Mouse (Mus musculus) erythroblast, adult 5-6 weeks (primary cell): Measurements from ENCODE around the gene Plekhm1. TPM values are rescaled to one million over a fixed set of nuclear protein-coding genes. Genes with fewer than 3 reads are reported as not detected.
"Not testable (repeated sequence)": the region's sequence is repeated elsewhere in the genome, so short reads cannot be mapped to it uniquely, and the experiment has no call there.

ENCODE experiments used
- ATAC-seq: replicated peaks from 2 replicates; pipeline ENCODE4 v1.8.0; 2016; ENCODE audit warnings: moderate number of reproducible peaks, mild to moderate bottlenecking, moderate TSS enrichment, inconsistent platforms; ENCODE audit not compliant: poor library complexity, low FRiP score, severe bottlenecking
- total RNA-seq, 2 experiments: library from RNA; stranded (forward) in 1 of 2; stranded (reverse) in 1 of 2; fragments of 150-400 nt in 1 of 2; fragments of 200-764, 138-1000 nt in 1 of 2; gene quantifications; 2 replicates each; pipeline versions ENCODE4 v1.2.3 to v1.2.4; 2015 to 2017; ENCODE audit warnings: low replicate concordance in 2 of 2

Plekhm1 gene
- total RNA-seq, 2 experiments from 2014 or later, result 25.7 to 27.9 TPM

DNA sequence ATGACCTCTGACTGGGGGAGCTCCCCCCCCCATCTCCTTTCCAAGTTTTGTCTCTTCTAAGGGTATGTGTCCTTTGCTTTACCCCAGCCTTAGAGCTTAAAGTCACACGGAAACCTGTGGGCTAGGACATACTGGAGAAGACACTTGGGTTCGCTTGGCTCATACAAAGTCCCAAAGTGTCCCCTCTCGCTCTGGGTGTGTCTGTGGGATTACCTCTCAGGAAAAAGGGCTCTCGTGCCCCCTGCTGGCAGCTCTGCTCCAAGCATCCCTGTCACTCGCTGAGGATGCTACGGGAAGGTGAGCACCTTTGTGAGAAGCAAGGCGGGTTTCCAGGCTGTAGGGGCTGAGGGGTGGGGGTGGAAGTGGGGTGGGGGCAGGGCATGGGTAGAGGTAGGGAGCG is 87.3 kb downstream of the Plekhm1 start:
- no peak for ATAC-seq

- ATAC-seq, result no peak
Measured at GRCm38 (mm10) chr11:103324723-103325122, 87.8 kb downstream of the Plekhm1 start.

DNA sequence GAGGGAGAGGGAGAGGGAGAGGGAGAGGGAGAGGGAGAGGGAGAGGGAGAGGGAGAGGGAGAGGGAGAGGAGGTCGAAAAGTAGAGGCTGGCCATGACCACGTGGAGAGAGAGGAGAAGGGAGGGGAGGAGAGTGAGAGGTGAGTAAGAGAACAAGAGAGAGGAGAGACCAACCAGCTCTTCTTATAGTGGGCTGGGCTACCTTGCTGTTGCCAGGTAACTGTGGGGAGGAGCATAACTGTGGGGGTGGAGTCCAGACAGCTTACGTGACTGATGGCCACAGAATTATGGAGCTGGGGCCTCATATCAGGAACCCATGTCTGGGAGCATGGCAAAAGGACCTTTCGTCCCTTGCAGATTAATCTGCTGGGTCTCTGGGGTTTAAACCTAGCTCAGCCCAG is 89.7 kb downstream of the Plekhm1 start:
- ATAC-seq, result not testable (repeated sequence)

GRCm38 (mm10) chr11:103320646-103321045 is 91.8 kb downstream of the Plekhm1 start:
- ATAC-seq, result no peak

DNA sequence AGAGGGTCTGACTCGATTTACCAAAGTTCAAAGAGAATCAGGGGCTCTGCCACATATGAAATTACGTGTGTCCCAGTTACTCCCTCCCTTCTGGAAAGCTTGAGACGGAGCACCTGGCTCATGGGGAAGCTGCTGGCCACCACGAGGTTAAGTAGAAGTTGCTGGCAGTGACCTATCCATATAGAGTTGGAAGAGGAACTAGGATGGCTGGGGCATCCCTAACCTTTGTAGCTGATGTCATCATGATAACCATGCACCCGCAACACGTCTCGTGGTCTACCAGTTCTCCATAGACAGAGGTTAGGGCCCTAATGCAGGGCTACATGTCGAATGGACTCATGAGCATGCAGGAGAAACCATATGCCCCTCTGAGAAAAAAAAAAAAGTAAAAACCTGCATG is 92.3 kb downstream of the Plekhm1 start:
- ATAC-seq, result no peak

DNA sequence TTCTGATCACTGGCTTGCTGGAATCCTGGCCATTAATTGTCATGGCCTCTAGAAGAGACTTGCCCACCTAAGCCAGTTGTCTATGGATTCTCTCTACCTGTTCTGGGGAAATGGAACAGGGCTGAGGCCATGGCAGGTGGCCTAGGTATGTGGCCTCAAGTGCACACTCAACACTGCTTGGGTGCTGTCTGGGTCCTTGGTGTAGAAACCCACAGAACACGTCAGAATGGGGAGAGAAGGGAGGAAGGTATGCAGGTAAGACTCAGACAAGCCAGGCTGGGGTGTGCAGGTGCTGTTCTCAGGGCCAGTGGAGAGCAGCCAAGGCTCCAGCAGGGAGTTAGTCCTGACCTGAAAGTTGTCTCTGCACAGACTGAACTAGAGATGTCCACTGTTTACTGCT is 94.4 kb downstream of the Plekhm1 start:
- no peak for ATAC-seq

- ATAC-seq, result no peak
Measured at GRCm38 (mm10) chr11:103315379-103315778, 97.1 kb downstream of the Plekhm1 start.

- no peak for ATAC-seq
Measured at GRCm38 (mm10) chr11:103314736-103315374, 97.6 kb downstream of the Plekhm1 start.

Other genes starting within 250 kb of the Plekhm1 start
- gene Fmnl1, start 241.6 kb downstream of the Plekhm1 start, total RNA-seq (2015; ENCODE audit: low replicate concordance), result 70.7 and 93.0 TPM in 2 replicates
- 8.6 and 16.9 TPM in 2 replicates for gene Fmnl1, start 241.6 kb downstream of the Plekhm1 start, total RNA-seq (2017; ENCODE audit: low replicate concordance)
- not detected in 2 replicates for gene 1700023F06Rik, start 204.1 kb downstream of the Plekhm1 start, total RNA-seq (2015; ENCODE audit: low replicate concordance)
- gene 1700023F06Rik, start 204.1 kb downstream of the Plekhm1 start, total RNA-seq (2017; ENCODE audit: low replicate concordance), result not detected in 2 replicates
- not detected in 2 replicates for gene Spata32, start 194.3 kb downstream of the Plekhm1 start, total RNA-seq (2015; ENCODE audit: low replicate concordance)
- not detected in 2 replicates for gene Spata32, start 194.3 kb downstream of the Plekhm1 start, total RNA-seq (2017; ENCODE audit: low replicate concordance)
- 1.5 and 2.7 TPM in 2 replicates for gene Map3k14, start 145.2 kb downstream of the Plekhm1 start, total RNA-seq (2015; ENCODE audit: low replicate concordance)
- 2.8 and 4.3 TPM in 2 replicates for gene Map3k14, start 145.2 kb downstream of the Plekhm1 start, total RNA-seq (2017; ENCODE audit: low replicate concordance)
- 5.6 and 7.9 TPM in 2 replicates for gene Arhgap27, start 49.0 kb downstream of the Plekhm1 start, total RNA-seq (2015; ENCODE audit: low replicate concordance)
- 4.9 and 5.7 TPM in 2 replicates for gene Arhgap27, start 49.0 kb downstream of the Plekhm1 start, total RNA-seq (2017; ENCODE audit: low replicate concordance)
- gene Lrrc37a, start 91.9 kb upstream of the Plekhm1 start, total RNA-seq (2015; ENCODE audit: low replicate concordance), result not detected in 2 replicates
- gene Lrrc37a, start 91.9 kb upstream of the Plekhm1 start, total RNA-seq (2017; ENCODE audit: low replicate concordance), result not detected in 2 replicates
- not detected in 2 replicates for gene Gm884, start 208.5 kb upstream of the Plekhm1 start, total RNA-seq (2015; ENCODE audit: low replicate concordance)
- not detected in 2 replicates for gene Gm884, start 208.5 kb upstream of the Plekhm1 start, total RNA-seq (2017; ENCODE audit: low replicate concordance)
- not detected in 2 replicates for gene Lyzl6, start 226.2 kb upstream of the Plekhm1 start, total RNA-seq (2015; ENCODE audit: low replicate concordance)
- gene Lyzl6, start 226.2 kb upstream of the Plekhm1 start, total RNA-seq (2017; ENCODE audit: low replicate concordance), result not detected in 2 replicates
- not detected in 2 replicates for gene Rprml, start 236.9 kb upstream of the Plekhm1 start, total RNA-seq (2015; ENCODE audit: low replicate concordance)
- gene Rprml, start 236.9 kb upstream of the Plekhm1 start, total RNA-seq (2017; ENCODE audit: low replicate concordance), result not detected in 2 replicates